22 mouse cellular contexts compared by ENCODE assay signal in genomic region chr13:110034885-110035284, GRCm38 (mm10).
A peak's percentile ranks its signal among the peaks of the same experiment; 100 is the strongest.
DNase-seq lines count a peak whose midpoint lies in the region; ATAC-seq lines count a peak whose summit lies in the region.
"Had no signal": no experiment of that assay in that cellular context is flagged by ENCODE, and none has a peak within 500 bp of the region (broad histone marks: within the 10 kb centered on the region; RNA-seq: fewer than 3 reads in every experiment).

No protein-coding gene starts in this region.

- no peak overlapping the region for H3K4me2 ChIP-seq in midbrain, embryonic 11.5 days
- H3K4me2 ChIP-seq in midbrain, embryonic 13.5 days (replicated peaks) = no peak overlapping the region
- H3K4me2 ChIP-seq in neural tube, embryonic 15.5 days = no peak overlapping the region
- H3K4me2 ChIP-seq: embryonic facial prominence, embryonic 13.5 days; embryonic facial prominence, embryonic 15.5 days; forebrain, embryonic 12.5 days had no signal

- H3K4me1 ChIP-seq in midbrain, embryonic 11.5 days (ENCODE audit: control insufficient read depth, insufficient read depth, low read length) = no peaks in the 10 kb centered on the region
- no peaks in the 10 kb centered on the region for H3K4me1 ChIP-seq in midbrain, embryonic 13.5 days (replicated peaks)
- H3K4me1 ChIP-seq in neural tube, embryonic 15.5 days = peaks cover 5% of the 10 kb centered on the region
- H3K4me1 ChIP-seq: embryonic facial prominence, embryonic 13.5 days; embryonic facial prominence, embryonic 15.5 days; forebrain, embryonic 10.5 days; forebrain, embryonic 12.5 days had no signal

- H3K27me3 ChIP-seq in midbrain, embryonic 11.5 days (ENCODE audit: control insufficient read depth, insufficient read depth, low read length) = no peaks in the 10 kb centered on the region
- no peaks in the 10 kb centered on the region for H3K27me3 ChIP-seq in midbrain, embryonic 13.5 days
- no peaks in the 10 kb centered on the region for H3K27me3 ChIP-seq in neural tube, embryonic 15.5 days (replicated peaks)
- H3K27me3 ChIP-seq: embryonic facial prominence, embryonic 13.5 days; embryonic facial prominence, embryonic 15.5 days; forebrain, embryonic 12.5 days had no signal

- ATAC-seq in midbrain, embryonic 11.5 days (ENCODE audit: low FRiP score) = no peak
- ATAC-seq in midbrain, embryonic 13.5 days = no peak
- ATAC-seq in megakaryocyte, adult 5-6 weeks (ENCODE audit: poor library complexity, severe bottlenecking) = peak; percentile 59
- no peak for ATAC-seq in neural tube, embryonic 15.5 days (ENCODE audit: low FRiP score)
- ATAC-seq: forebrain, embryonic 14.5 days; forebrain, embryonic 16.5 days had no signal

- no peaks in the 10 kb centered on the region for H3K9me3 ChIP-seq in midbrain, embryonic 11.5 days (ENCODE audit: control insufficient read depth, low read length)
- no peaks in the 10 kb centered on the region for H3K9me3 ChIP-seq in midbrain, embryonic 13.5 days
- no peaks in the 10 kb centered on the region for H3K9me3 ChIP-seq in neural tube, embryonic 15.5 days (replicated peaks)
- H3K9me3 ChIP-seq: embryonic facial prominence, embryonic 13.5 days; embryonic facial prominence, embryonic 15.5 days; forebrain, embryonic 10.5 days; forebrain, embryonic 12.5 days had no signal

- H3K27ac ChIP-seq in midbrain, embryonic 11.5 days (ENCODE audit: low read depth, low read length) = no peak overlapping the region
- H3K27ac ChIP-seq in midbrain, embryonic 13.5 days = no peak overlapping the region
- no peak overlapping the region for H3K27ac ChIP-seq in neural tube, embryonic 15.5 days (replicated peaks)
- H3K27ac ChIP-seq: embryonic facial prominence, embryonic 13.5 days; embryonic facial prominence, embryonic 15.5 days; forebrain, embryonic 10.5 days; forebrain, embryonic 12.5 days had no signal

- 85% methylated on average over 6 of the region's 6 CpGs for WGBS in midbrain, embryonic 11.5 days
- 82% methylated on average over 6 of the region's 6 CpGs for WGBS in midbrain, embryonic 13.5 days
- 77% methylated on average over 6 of the region's 6 CpGs for WGBS in neural tube, embryonic 15.5 days

- H3K4me3 ChIP-seq in midbrain, embryonic 11.5 days (ENCODE audit: low read depth, low read length) = no peak overlapping the region
- no peak overlapping the region for H3K4me3 ChIP-seq in midbrain, embryonic 13.5 days (replicated peaks)
- H3K4me3 ChIP-seq in neural tube, embryonic 15.5 days (replicated peaks) = no peak overlapping the region
- H3K4me3 ChIP-seq: embryonic facial prominence, embryonic 13.5 days; embryonic facial prominence, embryonic 15.5 days; erythroblast, embryonic 14.5 days; forebrain, embryonic 10.5 days; forebrain, embryonic 12.5 days had no signal

- no peaks in the 10 kb centered on the region for H3K36me3 ChIP-seq in midbrain, embryonic 11.5 days (ENCODE audit: control insufficient read depth, insufficient read depth, low read length)
- no peaks in the 10 kb centered on the region for H3K36me3 ChIP-seq in midbrain, embryonic 13.5 days
- H3K36me3 ChIP-seq in neural tube, embryonic 15.5 days = no peaks in the 10 kb centered on the region
- H3K36me3 ChIP-seq: embryonic facial prominence, embryonic 13.5 days; embryonic facial prominence, embryonic 15.5 days; forebrain, embryonic 10.5 days; forebrain, embryonic 12.5 days had no signal

- peak; percentile 60 for DNase-seq in midbrain, embryonic 11.5 days (ENCODE audit: low spot score, missing footprints)
- DNase-seq in right cerebral cortex, postnatal 36 days (ENCODE audit: low spot score in 2 of 2) = no peak
- DNase-seq: adrenal gland, adult 2 months; adrenal gland, postnatal 10 days; adrenal gland, postnatal 25 days; cerebellum, adult 11 months; cerebellum, adult 18-20 months; cerebellum, adult 8-10 months; cerebellum, adult 9-11 months; cerebellum, postnatal 14 days; cerebellum, postnatal 36 days; embryo, embryonic 11 days had no signal

- no peak overlapping the region for H3K9ac ChIP-seq in midbrain, embryonic 11.5 days (ENCODE audit: low read length)
- no peak overlapping the region for H3K9ac ChIP-seq in midbrain, embryonic 13.5 days (replicated peaks)
- no peak overlapping the region for H3K9ac ChIP-seq in neural tube, embryonic 15.5 days (replicated peaks)
- H3K9ac ChIP-seq: embryonic facial prominence, embryonic 13.5 days; embryonic facial prominence, embryonic 15.5 days; forebrain, embryonic 12.5 days had no signal
